25 mouse cellular contexts compared by ENCODE assay signal in the genomic region with DNA sequence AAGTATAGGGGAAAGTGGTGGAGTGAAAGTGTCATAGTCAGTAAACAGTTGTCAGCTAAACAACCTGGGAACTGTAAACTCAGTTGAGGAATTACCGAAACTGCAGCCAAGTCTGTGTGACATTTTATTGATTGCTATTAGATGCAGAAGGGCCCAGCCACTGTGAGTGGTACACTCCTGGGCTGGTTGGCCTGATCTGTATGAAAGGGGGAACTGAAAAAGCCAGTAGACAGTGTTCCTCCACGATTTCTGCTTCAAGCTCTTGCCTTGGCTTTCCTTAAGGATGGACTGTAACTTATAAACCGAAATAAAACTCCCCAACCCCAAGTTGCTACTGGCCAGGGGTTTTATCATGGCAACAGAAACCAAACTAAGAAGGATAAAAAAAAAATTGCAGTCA.
"Had no signal": no experiment of that assay in that cellular context is flagged by ENCODE, and none has a peak within 500 bp of the region (broad histone marks: within the 10 kb centered on the region; RNA-seq: fewer than 3 reads in every experiment).

No protein-coding gene starts in this region.

- H3K4me3 ChIP-seq: heart, embryonic 13.5 days; heart, embryonic 15.5 days; intestine, embryonic 15.5 days; layer of hippocampus, adult 2 months; limb, embryonic 10.5 days; limb, embryonic 12.5 days; liver, embryonic 13.5 days; liver, embryonic 15.5 days had no signal

- H3K27me3 ChIP-seq: heart, embryonic 13.5 days; heart, embryonic 15.5 days; intestine, embryonic 15.5 days; limb, embryonic 12.5 days; liver, embryonic 13.5 days; liver, embryonic 15.5 days had no signal

- H3K27ac ChIP-seq: heart, embryonic 13.5 days; heart, embryonic 15.5 days; hindbrain, embryonic 14.5 days; intestine, embryonic 15.5 days; layer of hippocampus, adult 2 months; limb, embryonic 10.5 days; limb, embryonic 12.5 days; liver, embryonic 13.5 days; liver, embryonic 15.5 days had no signal

- ATAC-seq: hindbrain, embryonic 16.5 days; inflammation-experienced regulatory T-cells, adult 6 months; intestine, embryonic 15.5 days; intestine, postnatal 0 days; liver, postnatal 0 days had no signal

- DNase-seq: gastrocnemius, postnatal 14 days; gastrocnemius, postnatal 36 days; heart, adult 18-20 months; heart, postnatal 14 days; heart, postnatal 36 days; kidney, adult 18-20 months; kidney, adult 8-10 months; kidney, postnatal 10 days; kidney, postnatal 25 days; kidney, postnatal 4 days; liver, embryonic 13.5 days; liver, postnatal 0 days had no signal

- H3K9ac ChIP-seq: heart, embryonic 13.5 days; heart, embryonic 15.5 days; hindbrain, embryonic 14.5 days; intestine, embryonic 15.5 days; limb, embryonic 12.5 days; liver, embryonic 13.5 days; liver, embryonic 15.5 days; liver, postnatal 0 days had no signal

- H3K36me3 ChIP-seq: heart, embryonic 15.5 days; intestine, embryonic 15.5 days; liver, embryonic 13.5 days; liver, embryonic 15.5 days had no signal

- H3K4me1 ChIP-seq: heart, embryonic 15.5 days; intestine, embryonic 15.5 days; limb, embryonic 10.5 days; liver, embryonic 15.5 days had no signal

- H3K9me3 ChIP-seq: heart, embryonic 13.5 days; heart, embryonic 15.5 days; intestine, embryonic 15.5 days; limb, embryonic 10.5 days; limb, embryonic 12.5 days; liver, embryonic 13.5 days; liver, embryonic 15.5 days had no signal

- H3K4me2 ChIP-seq: heart, embryonic 11.5 days; heart, embryonic 13.5 days; heart, embryonic 15.5 days; hindbrain, embryonic 14.5 days; intestine, embryonic 15.5 days; limb, embryonic 12.5 days; liver, embryonic 11.5 days; liver, embryonic 13.5 days; liver, embryonic 15.5 days had no signal
